Mouse (Mus musculus): ENCODE results near the gene Snrnp27. TPM values are rescaled to one million over a fixed set of nuclear protein-coding genes. Genes with fewer than 3 reads are reported as not detected.

Gene Snrnp27
- total and polyA plus RNA-seq, 3 experiments, result 63.1 to 97.9 (median 72.7) TPM

DNA sequence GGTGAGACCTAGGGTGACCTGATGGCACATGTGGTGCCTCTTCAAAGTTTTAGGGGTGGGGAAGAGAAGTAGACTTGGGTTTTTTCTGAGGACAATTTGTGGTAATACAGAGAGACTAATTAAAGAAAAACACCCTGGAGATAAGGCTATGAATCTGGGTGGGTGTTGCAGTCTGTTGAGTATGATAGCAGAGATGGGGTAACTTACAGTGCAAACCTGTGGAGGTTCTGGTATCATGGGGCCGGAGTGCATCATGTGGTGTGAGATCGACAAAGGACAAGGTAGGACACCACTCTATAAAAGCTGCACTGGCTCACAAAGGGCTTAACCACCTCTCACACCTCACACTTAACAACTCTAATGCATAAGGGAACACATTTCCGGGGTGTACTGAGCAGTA, 5.3 kb upstream of the Snrnp27 start:
- H3K27ac ChIP-seq (ENCODE audit: insufficient read depth, low read depth), result no peak overlapping the region
- TF ChIP-seq POLR2AphosphoS2 (IDR thresholded peaks at IDR 0.05; ENCODE audit: low read depth, low read length), result no peak
- TF ChIP-seq CHD2 (IDR thresholded peaks at IDR 0.05; ENCODE audit: low read length), result no peak
- no peak for TF ChIP-seq ZMIZ1 (IDR thresholded peaks at IDR 0.05; ENCODE audit: low read depth, low read length)
- no peak for TF ChIP-seq JUN (IDR thresholded peaks at IDR 0.05; ENCODE audit: insufficient read depth, low read depth, low read length)
- TF ChIP-seq ZNF384 (IDR thresholded peaks at IDR 0.05; ENCODE audit: low read depth, low read length), result no peak

DNA sequence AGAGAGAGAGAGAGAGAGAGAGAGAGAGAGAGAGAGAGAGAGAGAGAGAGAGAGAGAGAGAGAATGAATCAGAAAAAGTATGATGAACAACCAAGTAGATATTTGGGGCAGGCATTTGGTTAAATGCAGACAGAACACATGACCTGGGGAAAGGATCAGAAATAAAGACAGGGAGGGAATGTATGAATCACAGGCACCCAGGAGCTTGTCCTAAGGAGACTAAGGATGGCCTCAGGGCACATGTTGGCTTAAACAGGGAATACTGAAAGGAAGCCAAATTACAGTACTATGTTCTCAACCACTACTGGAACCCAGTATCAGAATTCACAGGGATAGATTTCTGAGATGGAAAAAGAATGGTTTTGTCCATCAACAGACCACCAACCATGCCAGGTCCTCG, 2.6 kb upstream of the Snrnp27 start:
- Histone ChIP-seq H3K4me2 (ENCODE audit: insufficient read depth, low read depth, poor library complexity, severe bottlenecking) (no peak overlapping the region), H3K4me3 (replicated peaks in 1 of 3; ENCODE audit: low read depth in 2 of 3, low read length in 2 of 3, poor library complexity in 1 of 3) (no peak overlapping the region), H3K9ac (ENCODE audit: insufficient read depth, low read depth) (no peak overlapping the region), H3K4me1 (ENCODE audit: control insufficient read depth in 1 of 2, insufficient read depth in 2 of 2) (peaks cover 2 to 17% of the 10 kb centered on the region in 2 experiments; a peak in 3 of 4 replicates), H3K9me3 (replicated peaks; ENCODE audit: low read length) (no peaks in the 10 kb centered on the region), H3K27ac (ENCODE audit: insufficient read depth, low read depth) (no peak overlapping the region), H3K27me3 (replicated peaks) (no peaks in the 10 kb centered on the region), H3K79me2 (replicated peaks; ENCODE audit: control insufficient read depth, extremely low read depth, insufficient read depth, poor library complexity, severe bottlenecking) (peaks cover 8% of the 10 kb centered on the region), H3K36me3 (replicated peaks in 1 of 2; ENCODE audit: control insufficient read depth in 1 of 2, insufficient read depth in 1 of 2, low read length in 1 of 2) (peaks cover 4 to 31% of the 10 kb centered on the region in 2 experiments)
- dilution Hi-C loops (cut with MboI; ENCODE audit: extremely low pct_ligation_motif_present, extremely low pct_unique_long_range_greater_than_20kb, low sequenced_read_pairs) (no loop called here), in situ Hi-C loops (cut with MboI; ENCODE audit: low pct_ligation_motif_present, low pct_unique_long_range_greater_than_20kb, low sequenced_read_pairs) (no loop called here)
- no peak for DNase-seq (ENCODE audit: extremely low read depth)
- no peak for TF ChIP-seq KAT2A (IDR thresholded peaks at IDR 0.05; ENCODE audit: insufficient replicate concordance, low read length)
- TF ChIP-seq ETS1 (conservative IDR thresholded peaks at IDR 0.05; ENCODE audit: low read depth, low read length), result no peak
- TF ChIP-seq ZNF384 (IDR thresholded peaks at IDR 0.05; ENCODE audit: low read depth, low read length), result no peak
- no peak for TF ChIP-seq MAX (IDR thresholded peaks at IDR 0.05; ENCODE audit: low read length)
- no peak for TF ChIP-seq SMC3 (IDR thresholded peaks at IDR 0.05; ENCODE audit: low read depth, low read length)
- no peak for TF ChIP-seq RCOR1 (conservative IDR thresholded peaks at IDR 0.05; ENCODE audit: low read depth, low read length)
- TF ChIP-seq NRF1 (IDR thresholded peaks at IDR 0.05; ENCODE audit: low read depth, low read length), result no peak
- no peak for TF ChIP-seq MAZ (IDR thresholded peaks at IDR 0.05; ENCODE audit: low read depth, low read length)
- no peak for TF ChIP-seq IRF4 (IDR thresholded peaks at IDR 0.05; ENCODE audit: low read depth, low read length)

More for the DNA sequence above, 5.3 kb upstream of the Snrnp27 start:
- dilution Hi-C loops (cut with MboI; ENCODE audit: extremely low pct_ligation_motif_present, extremely low pct_unique_long_range_greater_than_20kb, low sequenced_read_pairs) (no loop called here), in situ Hi-C loops (cut with MboI; ENCODE audit: low pct_ligation_motif_present, low pct_unique_long_range_greater_than_20kb, low sequenced_read_pairs) (no loop called here)
- H3K79me2 ChIP-seq (replicated peaks; ENCODE audit: control insufficient read depth, extremely low read depth, insufficient read depth, poor library complexity, severe bottlenecking), result no peaks in the 10 kb centered on the region
- H3K4me3 ChIP-seq (replicated peaks in 1 of 3; ENCODE audit: low read depth in 2 of 3, low read length in 2 of 3, poor library complexity in 1 of 3), result no peak overlapping the region
- peaks cover 0 to 31% of the 10 kb centered on the region in 2 experiments for H3K36me3 ChIP-seq (replicated peaks in 1 of 2; ENCODE audit: control insufficient read depth in 1 of 2, insufficient read depth in 1 of 2, low read length in 1 of 2)
- no peak for DNase-seq (ENCODE audit: extremely low read depth)
- no peaks in the 10 kb centered on the region for H3K27me3 ChIP-seq (replicated peaks)
- no peak overlapping the region for H3K9ac ChIP-seq (ENCODE audit: insufficient read depth, low read depth)
- no peak overlapping the region for H3K4me2 ChIP-seq (ENCODE audit: insufficient read depth, low read depth, poor library complexity, severe bottlenecking)
- peaks cover 0 to 3% of the 10 kb centered on the region in 2 experiments; a peak in 2 of 4 replicates for H3K4me1 ChIP-seq (ENCODE audit: control insufficient read depth in 1 of 2, insufficient read depth in 2 of 2)
- H3K9me3 ChIP-seq (replicated peaks; ENCODE audit: low read length), result no peaks in the 10 kb centered on the region

DNA sequence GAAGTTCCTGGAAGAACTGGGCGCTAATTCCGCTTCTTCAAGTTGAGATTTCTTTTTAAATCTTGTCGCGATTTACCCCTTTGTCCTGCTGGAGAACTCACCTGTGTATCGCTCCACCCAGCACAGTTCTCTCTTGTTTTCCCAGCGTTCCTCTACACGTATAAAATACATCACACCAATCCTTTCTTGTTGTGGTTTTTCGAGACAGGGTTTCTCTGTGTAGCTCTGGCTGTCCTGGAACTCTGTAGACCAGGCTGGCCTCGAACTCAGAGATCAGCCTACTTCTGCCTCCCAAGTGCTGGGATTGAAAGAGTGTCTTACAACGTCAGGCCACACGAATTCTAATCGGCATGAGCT, 311 bp upstream of the Snrnp27 start:
- Histone ChIP-seq H3K4me3 (replicated peaks in 1 of 3; ENCODE audit: low read depth in 2 of 3, low read length in 2 of 3, poor library complexity in 1 of 3) (peak overlapping the region in 2 of 3 experiments; percentile 91 to 97), H3K27ac (ENCODE audit: insufficient read depth, low read depth) (no peak overlapping the region), H3K79me2 (replicated peaks; ENCODE audit: control insufficient read depth, extremely low read depth, insufficient read depth, poor library complexity, severe bottlenecking) (peaks cover 8% of the 10 kb centered on the region), H3K36me3 (replicated peaks in 1 of 2; ENCODE audit: control insufficient read depth in 1 of 2, insufficient read depth in 1 of 2, low read length in 1 of 2) (peaks cover 19 to 40% of the 10 kb centered on the region in 2 experiments), H3K9ac (ENCODE audit: insufficient read depth, low read depth) (peak overlapping the region; percentile 46), H3K27me3 (replicated peaks) (no peaks in the 10 kb centered on the region), H3K4me1 (ENCODE audit: control insufficient read depth in 1 of 2, insufficient read depth in 2 of 2) (peaks cover 2 to 17% of the 10 kb centered on the region in 2 experiments; a peak in 3 of 4 replicates), H3K4me2 (ENCODE audit: insufficient read depth, low read depth, poor library complexity, severe bottlenecking) (peak overlapping the region; percentile 45), H3K9me3 (replicated peaks; ENCODE audit: low read length) (no peaks in the 10 kb centered on the region)
- in situ Hi-C loops (cut with MboI; ENCODE audit: low pct_ligation_motif_present, low pct_unique_long_range_greater_than_20kb, low sequenced_read_pairs) (no loop called here), dilution Hi-C loops (cut with MboI; ENCODE audit: extremely low pct_ligation_motif_present, extremely low pct_unique_long_range_greater_than_20kb, low sequenced_read_pairs) (no loop called here)
- DNase-seq (ENCODE audit: extremely low read depth), result no peak
- TF ChIP-seq MAFK (IDR thresholded peaks at IDR 0.05; ENCODE audit: insufficient replicate concordance, low read length) (no peak), MAZ (IDR thresholded peaks at IDR 0.05; ENCODE audit: low read depth, low read length) (no peak), RAD21 (IDR thresholded peaks at IDR 0.05; ENCODE audit: low read depth, low read length) (no peak), MAX (IDR thresholded peaks at IDR 0.05; ENCODE audit: low read length) (no peak), POLR2AphosphoS2 (IDR thresholded peaks at IDR 0.05; ENCODE audit: low read depth, low read length) (no peak), EP300 (IDR thresholded peaks at IDR 0.05; ENCODE audit: low read length) (no peak), JUND (conservative IDR thresholded peaks at IDR 0.05; ENCODE audit: low read depth, low read length) (no peak), ETS1 (conservative IDR thresholded peaks at IDR 0.05; ENCODE audit: low read depth, low read length) (no peak), ELF1 (IDR thresholded peaks at IDR 0.05; ENCODE audit: low read depth, low read length) (no peak), SMC3 (IDR thresholded peaks at IDR 0.05; ENCODE audit: low read depth, low read length) (no peak), ZNF384 (IDR thresholded peaks at IDR 0.05; ENCODE audit: low read depth, low read length) (no peak), UBTF (IDR thresholded peaks at IDR 0.05; ENCODE audit: low read depth, low read length) (no peak), HCFC1 (IDR thresholded peaks at IDR 0.05; ENCODE audit: low read depth, low read length) (no peak)
